16 mouse cellular contexts compared by ENCODE assay signal in genomic region chr3:105632296-105632695, GRCm38 (mm10). TPM values are rescaled to one million over a fixed set of nuclear protein-coding genes. Genes with fewer than 3 reads are reported as not detected.
DNase-seq lines count a peak whose midpoint lies in the region; ATAC-seq and TF ChIP-seq lines count a peak whose summit lies in the region.
"Had no signal": no experiment of that assay in that cellular context is flagged by ENCODE, and none has a peak within 500 bp of the region (broad histone marks: within the 10 kb centered on the region; RNA-seq: fewer than 3 reads in every experiment).

No protein-coding gene starts in this region.

- no peaks in the 10 kb centered on the region for H3K36me3 ChIP-seq in hindbrain, embryonic 11.5 days (ENCODE audit: control insufficient read depth, insufficient read depth, low read length)
- H3K36me3 ChIP-seq in hindbrain, embryonic 12.5 days = no peaks in the 10 kb centered on the region
- H3K36me3 ChIP-seq in midbrain, embryonic 13.5 days = no peaks in the 10 kb centered on the region
- no peaks in the 10 kb centered on the region for H3K36me3 ChIP-seq in midbrain, postnatal 0 days (ENCODE audit: insufficient read depth, low read length)
- H3K36me3 ChIP-seq: intestine, embryonic 15.5 days; limb, embryonic 15.5 days had no signal

- DNase-seq in hindbrain, embryonic 11.5 days (ENCODE audit: low spot score) = peak; percentile 11
- DNase-seq in midbrain, postnatal 0 days (ENCODE audit: low spot score) = no peak
- peak; percentile 46 for DNase-seq in kidney, postnatal 14 days
- peak; percentile 22 for DNase-seq in retina, postnatal 1 day
- no peak for DNase-seq in Muller cell, postnatal 12 days (ENCODE audit: inconsistent ontology term)
- DNase-seq: adrenal gland, postnatal 25 days; cerebellum, adult 8-10 months; gastrocnemius, postnatal 14 days; lung, adult 18-20 months; thymus, postnatal 36 days had no signal

- no peak for ATAC-seq in hindbrain, embryonic 11.5 days (ENCODE audit: low FRiP score)
- ATAC-seq in hindbrain, embryonic 12.5 days (ENCODE audit: low FRiP score) = no peak; the same call in 1 of the 2 replicates
- peak; percentile 24; the same call in 1 of the 2 replicates for ATAC-seq in midbrain, embryonic 13.5 days
- no peak for ATAC-seq in midbrain, postnatal 0 days (ENCODE audit: low FRiP score)
- ATAC-seq: intestine, embryonic 15.5 days had no signal

- 0 out of 2 replicates have a peak, but pooled peaks cover 2% of the 10 kb centered on the region for H3K4me1 ChIP-seq in hindbrain, embryonic 11.5 days (replicated peaks; ENCODE audit: control insufficient read depth, insufficient read depth, low read length)
- 0 out of 2 replicates have a peak, but pooled peaks cover 3% of the 10 kb centered on the region for H3K4me1 ChIP-seq in hindbrain, embryonic 12.5 days
- peaks cover 15% of the 10 kb centered on the region for H3K4me1 ChIP-seq in midbrain, embryonic 13.5 days (replicated peaks)
- H3K4me1 ChIP-seq in midbrain, postnatal 0 days (ENCODE audit: insufficient read depth, low read length) = no peaks in the 10 kb centered on the region
- H3K4me1 ChIP-seq: intestine, embryonic 15.5 days; limb, embryonic 15.5 days had no signal

- H3K9ac ChIP-seq in hindbrain, embryonic 11.5 days (ENCODE audit: low read depth, low read length) = no peak overlapping the region
- no peak overlapping the region for H3K9ac ChIP-seq in hindbrain, embryonic 12.5 days
- H3K9ac ChIP-seq in midbrain, embryonic 13.5 days (replicated peaks) = no peak overlapping the region
- H3K9ac ChIP-seq in midbrain, postnatal 0 days (replicated peaks; ENCODE audit: low read length, poor library complexity, severe bottlenecking) = no peak overlapping the region
- H3K9ac ChIP-seq: hindbrain, embryonic 14.5 days; intestine, embryonic 15.5 days; limb, embryonic 15.5 days had no signal

- H3K4me3 ChIP-seq in hindbrain, embryonic 11.5 days (ENCODE audit: low read depth, low read length) = no peak overlapping the region
- H3K4me3 ChIP-seq in hindbrain, embryonic 12.5 days = no peak overlapping the region
- H3K4me3 ChIP-seq in midbrain, embryonic 13.5 days (replicated peaks) = no peak overlapping the region
- H3K4me3 ChIP-seq in midbrain, postnatal 0 days (ENCODE audit: low read depth, low read length) = no peak overlapping the region
- H3K4me3 ChIP-seq: intestine, embryonic 15.5 days; left cerebral cortex, adult 2 months; limb, embryonic 15.5 days had no signal

- no peak overlapping the region for H3K4me2 ChIP-seq in hindbrain, embryonic 11.5 days (replicated peaks; ENCODE audit: low read depth, low read length)
- no peak overlapping the region for H3K4me2 ChIP-seq in hindbrain, embryonic 12.5 days (replicated peaks)
- H3K4me2 ChIP-seq in midbrain, embryonic 13.5 days (replicated peaks) = no peak overlapping the region
- H3K4me2 ChIP-seq in midbrain, postnatal 0 days (ENCODE audit: low read depth, low read length, poor library complexity, severe bottlenecking) = no peak overlapping the region
- H3K4me2 ChIP-seq: hindbrain, embryonic 14.5 days; intestine, embryonic 15.5 days; limb, embryonic 15.5 days had no signal

- no peak overlapping the region for H3K27ac ChIP-seq in hindbrain, embryonic 11.5 days (ENCODE audit: low read depth, low read length)
- no peak overlapping the region for H3K27ac ChIP-seq in hindbrain, embryonic 12.5 days
- peak overlapping the region; percentile 44; the same call in 1 of the 2 replicates for H3K27ac ChIP-seq in midbrain, embryonic 13.5 days
- H3K27ac ChIP-seq in midbrain, postnatal 0 days (ENCODE audit: low read depth, low read length) = no peak overlapping the region
- H3K27ac ChIP-seq: hindbrain, embryonic 14.5 days; intestine, embryonic 15.5 days; left cerebral cortex, adult 2 months; limb, embryonic 15.5 days had no signal

- no peaks in the 10 kb centered on the region for H3K9me3 ChIP-seq in hindbrain, embryonic 11.5 days (ENCODE audit: control insufficient read depth, low read length)
- no peaks in the 10 kb centered on the region for H3K9me3 ChIP-seq in hindbrain, embryonic 12.5 days (replicated peaks)
- H3K9me3 ChIP-seq in midbrain, embryonic 13.5 days = no peaks in the 10 kb centered on the region
- no peaks in the 10 kb centered on the region for H3K9me3 ChIP-seq in midbrain, postnatal 0 days (ENCODE audit: low read length)
- H3K9me3 ChIP-seq: intestine, embryonic 15.5 days; limb, embryonic 15.5 days had no signal

- no peak for TF ChIP-seq CTCF in midbrain, postnatal 0 days (IDR thresholded peaks at IDR 0.05)

- WGBS in hindbrain, embryonic 11.5 days = 72% methylated on average over 2 of the region's 2 CpGs
- WGBS in hindbrain, embryonic 12.5 days = 70% methylated on average over 2 of the region's 2 CpGs
- WGBS in midbrain, embryonic 13.5 days = 68% methylated on average over 2 of the region's 2 CpGs
- WGBS in midbrain, postnatal 0 days = 62% methylated on average over 2 of the region's 2 CpGs

- no peaks in the 10 kb centered on the region for H3K27me3 ChIP-seq in hindbrain, embryonic 11.5 days (ENCODE audit: control insufficient read depth, insufficient read depth, low read length)
- H3K27me3 ChIP-seq in hindbrain, embryonic 12.5 days = no peaks in the 10 kb centered on the region
- no peaks in the 10 kb centered on the region for H3K27me3 ChIP-seq in midbrain, embryonic 13.5 days
- H3K27me3 ChIP-seq in midbrain, postnatal 0 days (ENCODE audit: insufficient read depth, low read length) = no peaks in the 10 kb centered on the region
- H3K27me3 ChIP-seq: intestine, embryonic 15.5 days; limb, embryonic 15.5 days had no signal

RNA-seq across cellular contexts. Expression of gene Ddx20, which starts 55.1 kb away (rescaled TPM):
- 40.7 and 45.6 TPM in 2 replicates for polyA plus RNA-seq in hindbrain, embryonic 11.5 days (2014; fragmentation: Nextera tagmentation; extraction: Ambion mirVana)
- polyA plus RNA-seq in hindbrain, embryonic 12.5 days (2016; fragmentation: Nextera tagmentation; extraction: Ambion mirVana) = 34.6 and 36.7 TPM in 2 replicates
- polyA plus RNA-seq in midbrain, embryonic 13.5 days (2015; fragmentation: Nextera tagmentation; extraction: Ambion mirVana) = 31.0 and 32.0 TPM in 2 replicates
- 23.0 and 28.7 TPM in 2 replicates for total RNA-seq in midbrain, postnatal 0 days (2014; rRNA removed)
- polyA plus RNA-seq in midbrain, postnatal 0 days (2015; fragmentation: Nextera tagmentation; extraction: Ambion mirVana) = 16.5 TPM in 2 replicates

Comparison
In these comparisons a context has a peak if more than half of its experiments do, and no peak if none do; other contexts are left out.
1. DNase-seq: peak in hindbrain, embryonic 11.5 days (single experiment), kidney, postnatal 14 days (single experiment) and retina, postnatal 1 day (single experiment); none in midbrain, postnatal 0 days (single experiment) and Muller cell, postnatal 12 days (single experiment).